Mouse (Mus musculus): Measurements from ENCODE around the gene Usp54. TPM values are rescaled to one million over a fixed set of nuclear protein-coding genes. Genes with fewer than 3 reads are reported as not detected.

Gene Usp54
- 5.4 and 7.2 TPM in 2 replicates for polyA plus RNA-seq (2014; fragmentation: Nextera tagmentation; extraction: Ambion mirVana)

DNA sequence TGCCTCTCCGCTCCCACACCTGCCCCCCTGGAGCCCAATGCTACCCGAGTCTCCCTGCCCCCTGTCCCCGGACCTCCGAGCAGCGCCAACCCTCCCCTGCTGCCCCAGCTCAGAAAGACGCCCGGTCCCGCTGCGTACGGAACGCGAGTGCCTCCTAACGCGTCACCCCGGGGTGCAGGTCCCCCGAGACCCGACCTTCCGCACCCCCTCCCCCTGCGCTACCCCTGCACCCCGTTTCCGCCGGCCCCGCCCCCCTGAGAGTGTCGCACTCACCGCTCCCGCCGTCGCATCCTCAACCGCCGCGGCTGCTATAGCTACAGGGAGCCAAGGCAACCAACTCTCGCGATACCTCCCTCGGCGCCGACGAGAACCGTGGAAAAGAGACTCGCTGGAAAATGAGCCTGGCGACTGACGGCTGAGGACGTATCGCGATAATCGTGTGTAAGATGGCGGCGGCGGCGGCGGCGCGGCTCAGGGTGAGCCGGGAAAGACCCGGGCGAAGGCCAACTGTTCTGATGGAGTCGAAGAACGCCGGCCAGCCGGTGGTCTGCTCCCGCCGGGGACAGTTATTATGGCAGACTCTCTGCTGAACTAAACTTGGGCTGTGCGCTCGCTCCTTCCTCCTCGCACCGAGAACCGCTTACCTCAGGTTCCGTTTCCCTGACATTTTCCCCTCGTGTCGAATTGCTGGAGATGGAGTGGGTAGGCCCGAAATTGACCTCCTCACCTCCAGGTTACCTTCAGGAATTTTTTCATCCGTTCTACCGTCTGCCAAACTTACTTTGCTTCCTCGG, at the start of gene Usp54:
Usp54 (minus strand) TSS at position 420 of the 794 bp plus-strand sequence.
- no peaks in the 10 kb centered on the region for H3K9me3 ChIP-seq (replicated peaks; ENCODE audit: control insufficient read depth, low read length)
- H3K27ac ChIP-seq (ENCODE audit: low read depth, low read length) = peak within 1 kb of the TSS; percentile 93
- peak within 1 kb of the TSS; percentile 98 for H3K9ac ChIP-seq (ENCODE audit: low read depth, low read length)
- peak within 1 kb of the TSS; percentile 91 for H3K4me2 ChIP-seq
- no peaks in the 10 kb centered on the region for H3K27me3 ChIP-seq (ENCODE audit: control insufficient read depth, insufficient read depth, low read length)
- ATAC-seq (replicated peaks; ENCODE audit: insufficient number of reproducible peaks, low FRiP score, low TSS enrichment) = peak; percentile 91
- under 1% methylated on average over 73 of the region's 73 CpGs for WGBS (ENCODE audit: insufficient replicate concordance)
- no peaks in the 10 kb centered on the region for H3K36me3 ChIP-seq (ENCODE audit: control insufficient read depth, insufficient read depth, low read length)
- H3K4me3 ChIP-seq (ENCODE audit: low read depth, low read length) = peak within 1 kb of the TSS; percentile 91
- H3K4me1 ChIP-seq (ENCODE audit: control insufficient read depth, insufficient read depth, low read length) = peaks cover 10% of the 10 kb centered on the region; the same call in 1 of the 2 replicates

DNA sequence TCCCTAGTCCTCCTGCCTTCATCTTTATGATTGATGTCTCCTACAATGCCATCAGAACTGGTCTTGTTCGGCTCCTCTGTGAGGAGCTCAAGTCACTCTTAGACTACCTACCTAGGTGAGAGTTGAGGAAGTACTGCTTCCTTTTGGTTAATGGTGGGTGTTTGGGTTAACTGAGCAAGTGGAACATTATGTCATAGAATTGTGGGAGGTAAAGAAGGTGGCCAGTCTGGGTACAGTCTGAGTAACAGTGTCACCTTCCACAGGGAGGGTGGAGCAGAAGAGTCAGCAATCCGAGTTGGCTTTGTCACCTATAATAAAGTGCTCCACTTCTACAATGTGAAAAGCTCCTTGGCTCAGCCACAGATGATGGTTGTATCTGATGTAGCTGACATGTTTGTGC, 48.1 kb upstream of the Usp54 start:
- Histone ChIP-seq H3K9ac (ENCODE audit: low read depth, low read length) (no peak overlapping the region), H3K27ac (ENCODE audit: low read depth, low read length) (no peak overlapping the region), H3K36me3 (ENCODE audit: control insufficient read depth, insufficient read depth, low read length) (peaks cover 83% of the 10 kb centered on the region), H3K4me3 (ENCODE audit: low read depth, low read length) (no peak overlapping the region), H3K4me1 (ENCODE audit: control insufficient read depth, insufficient read depth, low read length) (peaks cover 2% of the 10 kb centered on the region; the same call in 1 of the 2 replicates), H3K4me2 (no peak overlapping the region), H3K9me3 (replicated peaks; ENCODE audit: control insufficient read depth, low read length) (no peaks in the 10 kb centered on the region), H3K27me3 (ENCODE audit: control insufficient read depth, insufficient read depth, low read length) (no peaks in the 10 kb centered on the region)
- no peak for ATAC-seq (replicated peaks; ENCODE audit: insufficient number of reproducible peaks, low FRiP score, low TSS enrichment)
- 86% methylated on average over 2 of the region's 2 CpGs for WGBS (ENCODE audit: insufficient replicate concordance)

DNA sequence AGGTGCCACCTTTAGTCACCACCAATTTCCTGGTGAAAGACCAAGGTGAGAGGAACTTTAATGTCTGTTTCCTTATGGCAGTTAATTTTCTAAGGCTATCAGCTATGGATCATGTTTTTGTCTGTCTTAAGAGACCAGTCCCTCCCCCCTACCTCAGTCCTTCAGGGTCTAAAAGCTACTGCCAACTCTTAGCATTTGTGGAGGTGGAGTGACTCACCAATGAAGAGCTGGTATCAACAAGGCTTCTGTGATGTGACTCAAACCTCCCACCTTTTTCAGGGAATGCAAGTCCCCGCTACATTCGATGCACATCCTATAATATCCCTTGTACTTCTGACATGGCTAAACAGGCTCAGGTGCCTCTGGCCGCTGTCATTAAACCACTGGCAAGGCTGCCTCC, 45.7 kb upstream of the Usp54 start:
- no peak overlapping the region for H3K27ac ChIP-seq (ENCODE audit: low read depth, low read length)
- H3K4me2 ChIP-seq = no peak overlapping the region
- WGBS (ENCODE audit: insufficient replicate concordance) = 91% methylated on average over 3 of the region's 3 CpGs

GRCm38 (mm10) chr14:20682498-20682897, 41.6 kb upstream of the Usp54 start:
- Histone ChIP-seq H3K36me3 (ENCODE audit: control insufficient read depth, insufficient read depth, low read length) (peaks cover 76% of the 10 kb centered on the region), H3K27me3 (ENCODE audit: control insufficient read depth, insufficient read depth, low read length) (no peaks in the 10 kb centered on the region), H3K4me1 (ENCODE audit: control insufficient read depth, insufficient read depth, low read length) (peaks cover 4% of the 10 kb centered on the region; the same call in 1 of the 2 replicates), H3K27ac (ENCODE audit: low read depth, low read length) (no peak overlapping the region), H3K9ac (ENCODE audit: low read depth, low read length) (no peak overlapping the region), H3K4me3 (ENCODE audit: low read depth, low read length) (no peak overlapping the region), H3K4me2 (no peak overlapping the region), H3K9me3 (replicated peaks; ENCODE audit: control insufficient read depth, low read length) (no peaks in the 10 kb centered on the region)
- 73% methylated on average over 3 of the region's 3 CpGs for WGBS (ENCODE audit: insufficient replicate concordance)
- 0 out of 2 replicates have a peak, but pooled peaks have one; percentile 61 for ATAC-seq (replicated peaks; ENCODE audit: insufficient number of reproducible peaks, low FRiP score, low TSS enrichment)

More for the DNA sequence above, 45.7 kb upstream of the Usp54 start:
- Histone ChIP-seq H3K9me3 (replicated peaks; ENCODE audit: control insufficient read depth, low read length) (no peaks in the 10 kb centered on the region), H3K36me3 (ENCODE audit: control insufficient read depth, insufficient read depth, low read length) (peaks cover 85% of the 10 kb centered on the region), H3K4me3 (ENCODE audit: low read depth, low read length) (no peak overlapping the region), H3K9ac (ENCODE audit: low read depth, low read length) (no peak overlapping the region), H3K4me1 (ENCODE audit: control insufficient read depth, insufficient read depth, low read length) (peaks cover 4% of the 10 kb centered on the region; the same call in 1 of the 2 replicates), H3K27me3 (ENCODE audit: control insufficient read depth, insufficient read depth, low read length) (no peaks in the 10 kb centered on the region)
- ATAC-seq (replicated peaks; ENCODE audit: insufficient number of reproducible peaks, low FRiP score, low TSS enrichment) = no peak

DNA sequence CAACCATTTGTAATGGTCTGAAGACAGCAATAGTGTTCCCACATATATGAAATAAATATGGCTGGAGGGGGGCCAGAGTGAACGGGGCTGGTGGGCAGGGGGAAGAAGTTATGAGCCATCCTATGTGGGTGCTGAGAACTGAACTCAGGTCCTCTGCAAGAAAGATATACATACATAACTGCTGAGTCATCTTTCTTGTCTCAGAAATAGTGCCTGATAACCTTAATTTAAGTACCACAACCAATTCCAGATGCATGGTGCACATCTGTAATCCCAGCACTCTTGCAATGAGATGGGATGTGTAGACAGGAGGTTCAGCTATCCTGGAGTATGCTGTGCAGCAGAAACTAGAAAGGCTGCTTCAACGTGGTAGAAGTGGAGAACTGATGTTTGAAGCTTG, 40.9 kb upstream of the Usp54 start:
- Histone ChIP-seq H3K4me3 (ENCODE audit: low read depth, low read length) (no peak overlapping the region), H3K4me1 (ENCODE audit: control insufficient read depth, insufficient read depth, low read length) (peaks cover 4% of the 10 kb centered on the region; the same call in 1 of the 2 replicates), H3K36me3 (ENCODE audit: control insufficient read depth, insufficient read depth, low read length) (peaks cover 75% of the 10 kb centered on the region), H3K9me3 (replicated peaks; ENCODE audit: control insufficient read depth, low read length) (no peaks in the 10 kb centered on the region), H3K27ac (ENCODE audit: low read depth, low read length) (no peak overlapping the region), H3K4me2 (no peak overlapping the region), H3K9ac (ENCODE audit: low read depth, low read length) (no peak overlapping the region), H3K27me3 (ENCODE audit: control insufficient read depth, insufficient read depth, low read length) (no peaks in the 10 kb centered on the region)
- WGBS (ENCODE audit: insufficient replicate concordance) = 91% methylated on average over 2 of the region's 2 CpGs
- ATAC-seq (replicated peaks; ENCODE audit: insufficient number of reproducible peaks, low FRiP score, low TSS enrichment) = no peak

DNA sequence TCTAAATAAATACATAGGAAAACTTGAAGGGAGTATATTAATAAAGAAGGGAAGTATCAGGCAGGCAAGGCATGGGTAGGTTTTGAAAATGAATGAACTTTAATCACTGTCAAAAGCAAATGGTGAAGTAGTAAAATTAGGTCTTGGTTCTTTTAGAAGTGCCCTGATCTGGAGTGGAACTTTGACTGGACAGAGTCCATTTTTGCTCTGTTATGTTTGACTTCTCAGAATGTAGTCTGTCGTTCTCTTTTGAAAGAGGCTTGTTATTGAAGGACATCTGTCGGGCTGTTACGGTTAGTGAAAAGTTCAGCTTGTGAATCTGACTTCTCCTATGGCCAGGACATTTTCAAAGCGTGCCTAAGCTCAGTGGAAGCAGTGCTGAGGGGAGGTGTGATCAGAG, 37.0 kb upstream of the Usp54 start:
- Histone ChIP-seq H3K9me3 (replicated peaks; ENCODE audit: control insufficient read depth, low read length) (no peaks in the 10 kb centered on the region), H3K27me3 (ENCODE audit: control insufficient read depth, insufficient read depth, low read length) (no peaks in the 10 kb centered on the region), H3K4me2 (no peak overlapping the region), H3K4me3 (ENCODE audit: low read depth, low read length) (no peak overlapping the region), H3K36me3 (ENCODE audit: control insufficient read depth, insufficient read depth, low read length) (peaks cover 47% of the 10 kb centered on the region), H3K27ac (ENCODE audit: low read depth, low read length) (no peak overlapping the region), H3K4me1 (ENCODE audit: control insufficient read depth, insufficient read depth, low read length) (peaks cover 13% of the 10 kb centered on the region), H3K9ac (ENCODE audit: low read depth, low read length) (no peak overlapping the region)
- WGBS (ENCODE audit: insufficient replicate concordance) = 89% methylated on average over 4 of the region's 4 CpGs
- ATAC-seq (replicated peaks; ENCODE audit: insufficient number of reproducible peaks, low FRiP score, low TSS enrichment) = no peak

GRCm38 (mm10) chr14:20674064-20674833, 33.4 kb upstream of the Usp54 start, which contains the start of gene Sec24c:
Gene Sec24c (plus strand): TSS chr14:20674308.
- Histone ChIP-seq H3K9ac (ENCODE audit: low read depth, low read length) (peak within 1 kb of the TSS; percentile 90), H3K36me3 (ENCODE audit: control insufficient read depth, insufficient read depth, low read length) (peaks cover 21% of the 10 kb centered on the region), H3K4me3 (ENCODE audit: low read depth, low read length) (peak within 1 kb of the TSS; percentile 81), H3K4me2 (peak within 1 kb of the TSS; percentile 81), H3K27ac (ENCODE audit: low read depth, low read length) (peak within 1 kb of the TSS; percentile 97), H3K4me1 (ENCODE audit: control insufficient read depth, insufficient read depth, low read length) (peaks cover 9% of the 10 kb centered on the region), H3K9me3 (replicated peaks; ENCODE audit: control insufficient read depth, low read length) (no peaks in the 10 kb centered on the region; the same call in 1 of the 2 replicates), H3K27me3 (ENCODE audit: control insufficient read depth, insufficient read depth, low read length) (no peaks in the 10 kb centered on the region)
- under 1% methylated on average over 43 of the region's 43 CpGs for WGBS (ENCODE audit: insufficient replicate concordance)
- ATAC-seq (replicated peaks; ENCODE audit: insufficient number of reproducible peaks, low FRiP score, low TSS enrichment) = peak; percentile 92

DNA sequence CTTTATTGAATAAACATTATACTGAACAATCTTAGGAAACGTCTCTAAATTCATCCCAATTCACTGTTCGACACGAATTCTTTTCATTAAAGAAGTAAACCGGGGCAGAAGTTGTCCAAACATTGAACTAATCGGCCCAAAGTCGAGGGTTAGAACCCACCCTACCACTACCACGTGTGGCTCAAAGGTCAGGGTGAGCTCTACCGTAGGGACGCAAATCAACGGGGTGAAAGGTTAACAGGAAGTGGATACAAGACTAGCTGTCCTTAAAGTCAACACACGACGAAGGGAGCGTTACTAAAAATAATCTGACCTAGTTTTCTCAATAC, 32.8 kb upstream of the Usp54 start:
- peaks cover 18% of the 10 kb centered on the region for H3K36me3 ChIP-seq (ENCODE audit: control insufficient read depth, insufficient read depth, low read length)
- H3K4me2 ChIP-seq = peak overlapping the region; percentile 81
- peak overlapping the region; percentile 67 for H3K9ac ChIP-seq (ENCODE audit: low read depth, low read length)
- peak overlapping the region; percentile 97 for H3K27ac ChIP-seq (ENCODE audit: low read depth, low read length)
- ATAC-seq (replicated peaks; ENCODE audit: insufficient number of reproducible peaks, low FRiP score, low TSS enrichment) = peak; percentile 55
- WGBS (ENCODE audit: insufficient replicate concordance) = 9% methylated on average over 13 of the region's 13 CpGs
- peaks cover 13% of the 10 kb centered on the region for H3K4me1 ChIP-seq (ENCODE audit: control insufficient read depth, insufficient read depth, low read length)
- no peaks in the 10 kb centered on the region for H3K27me3 ChIP-seq (ENCODE audit: control insufficient read depth, insufficient read depth, low read length)
- H3K4me3 ChIP-seq (ENCODE audit: low read depth, low read length) = peak overlapping the region; percentile 81
- H3K9me3 ChIP-seq (replicated peaks; ENCODE audit: control insufficient read depth, low read length) = no peaks in the 10 kb centered on the region; the same call in 1 of the 2 replicates
